Mouse (Mus musculus) CH12.LX (cell line): ENCODE measurements around the gene Lrrk2. TPM values are rescaled to one million over a fixed set of nuclear protein-coding genes. Genes with fewer than 3 reads are reported as not detected.

Experiments
- DNase-seq: peaks from one replicate; pipeline ENCODE4 v3.0.0-alpha.2; 2013; ENCODE audit errors: extremely low read depth
- H3K27ac ChIP-seq: 2 replicates; pipeline ENCODE4 v1.5.1; 2012; ENCODE audit warnings: low read depth, mild to moderate bottlenecking, control low read depth, moderate library complexity; ENCODE audit not compliant: insufficient read depth
- H3K27me3 ChIP-seq: replicated peaks from 2 replicates; pipeline ENCODE3; 2012; ENCODE audit warnings: inconsistent platforms
- H3K36me3 ChIP-seq, 2 experiments: replicated peaks in 1 of 2; 2 replicates each; pipeline versions ENCODE3 to v1.6.1; 2012; ENCODE audit warnings: inconsistent platforms in 1 of 2, low read length in 1 of 2, mild to moderate bottlenecking in 1 of 2, mixed read lengths in 1 of 2, moderate library complexity in 1 of 2; ENCODE audit not compliant: control insufficient read depth in 1 of 2, insufficient read depth in 1 of 2
- H3K4me1 ChIP-seq, 2 experiments: 2 replicates each; pipeline ENCODE4 v1.6.1; 2012; ENCODE audit warnings: inconsistent platforms in 1 of 2, moderate library complexity in 1 of 2; ENCODE audit not compliant: insufficient read depth in 2 of 2, control insufficient read depth in 1 of 2
- H3K4me2 ChIP-seq: 2 replicates; pipeline ENCODE4 v1.6.1; 2012; ENCODE audit warnings: low read depth, mild to moderate bottlenecking, control low read depth; ENCODE audit not compliant: poor library complexity, insufficient read depth, severe bottlenecking
- H3K4me3 ChIP-seq, 3 experiments: fragments of 150-350 bp in 1 of 3; sonication (generic) in 1 of 3; replicated peaks in 1 of 3; 2 replicates each; pipeline versions ENCODE3 to v1.5.1; 2011 to 2012; ENCODE audit warnings: low read depth in 2 of 3, low read length in 2 of 3, mild to moderate bottlenecking in 2 of 3, moderate library complexity in 2 of 3, control low read depth in 1 of 3, improper control_type of control experiment in 1 of 3, inconsistent platforms in 1 of 3, mixed read lengths in 1 of 3; ENCODE audit not compliant: poor library complexity in 1 of 3
- H3K79me2 ChIP-seq: replicated peaks from 2 replicates; pipeline ENCODE4 v1.6.1; 2012; ENCODE audit warnings: mild to moderate bottlenecking, moderate library complexity; ENCODE audit not compliant: control insufficient read depth, poor library complexity, insufficient read depth, severe bottlenecking; ENCODE audit errors: extremely low read depth
- H3K9ac ChIP-seq: 2 replicates; pipeline ENCODE4 v1.6.1; 2012; ENCODE audit warnings: low read depth, mild to moderate bottlenecking, control low read depth, moderate library complexity; ENCODE audit not compliant: insufficient read depth
- H3K9me3 ChIP-seq: replicated peaks from 2 replicates; pipeline ENCODE3; 2012; ENCODE audit warnings: low read length, inconsistent platforms, mixed read lengths
- BHLHE40 ChIP-seq: IDR thresholded peaks from 2 replicates; pipeline ENCODE4 v1.6.1; 2011; ENCODE audit warnings: mild to moderate bottlenecking, low read depth, low read length, improper control_type of control experiment
- CTCF ChIP-seq, 2 experiments: IDR thresholded peaks in 1 of 2; conservative IDR thresholded peaks in 1 of 2; 2 replicates each; pipeline ENCODE4 v1.5.1; 2011 to 2012; ENCODE audit warnings: low read depth in 2 of 2, low read length in 2 of 2, improper control_type of control experiment in 1 of 2, inconsistent platforms in 1 of 2, mild to moderate bottlenecking in 1 of 2, moderate library complexity in 1 of 2
- ELF1 ChIP-seq: IDR thresholded peaks from 2 replicates; pipeline ENCODE4 v1.6.1; 2014; ENCODE audit warnings: low read depth, mild to moderate bottlenecking, inconsistent platforms, low read length, improper control_type of control experiment
- EP300 ChIP-seq: IDR thresholded peaks from 2 replicates; pipeline ENCODE4 v1.6.1; 2011; ENCODE audit warnings: low read length, improper control_type of control experiment
- ETS1 ChIP-seq: conservative IDR thresholded peaks from 2 replicates; pipeline ENCODE4 v1.6.1; 2012; ENCODE audit warnings: low read depth, mild to moderate bottlenecking, inconsistent platforms, low read length, improper control_type of control experiment, moderate library complexity
- GABPA ChIP-seq: IDR thresholded peaks from 2 replicates; pipeline ENCODE4 v1.6.1; 2012; ENCODE audit warnings: low read depth, low read length, improper control_type of control experiment, inconsistent platforms; ENCODE audit not compliant: insufficient replicate concordance
- HCFC1 ChIP-seq: IDR thresholded peaks from 2 replicates; pipeline ENCODE4 v1.6.1; 2012; ENCODE audit warnings: low read depth, mild to moderate bottlenecking, inconsistent platforms, low read length, improper control_type of control experiment
- JUND ChIP-seq: conservative IDR thresholded peaks from 2 replicates; pipeline ENCODE4 v1.6.1; 2011; ENCODE audit warnings: low read depth, low read length, improper control_type of control experiment
- KAT2A ChIP-seq: IDR thresholded peaks from 2 replicates; pipeline ENCODE4 v1.6.1; 2012; ENCODE audit warnings: low read length, improper control_type of control experiment, inconsistent platforms; ENCODE audit not compliant: insufficient replicate concordance
- MAZ ChIP-seq: IDR thresholded peaks from 2 replicates; pipeline ENCODE4 v1.6.1; 2012; ENCODE audit warnings: low read depth, mild to moderate bottlenecking, inconsistent platforms, low read length, improper control_type of control experiment, moderate library complexity
- MXI1 ChIP-seq: IDR thresholded peaks from 2 replicates; pipeline ENCODE4 v1.6.1; 2011; ENCODE audit warnings: mild to moderate bottlenecking, low read depth, low read length, improper control_type of control experiment
- NELFE ChIP-seq: IDR thresholded peaks from 2 replicates; pipeline ENCODE4 v1.6.1; 2011; ENCODE audit warnings: low read depth, low read length, improper control_type of control experiment
- NRF1 ChIP-seq: IDR thresholded peaks from 2 replicates; pipeline ENCODE4 v1.6.1; 2014; ENCODE audit warnings: low read depth, mild to moderate bottlenecking, inconsistent platforms, low read length, improper control_type of control experiment, moderate library complexity
- PAX5 ChIP-seq: IDR thresholded peaks from 2 replicates; pipeline ENCODE4 v1.6.1; 2012; ENCODE audit warnings: low read length, inconsistent platforms, mixed read lengths
- POLR2AphosphoS2 ChIP-seq: IDR thresholded peaks from 2 replicates; pipeline ENCODE4 v1.6.1; 2011; ENCODE audit warnings: low read depth, low read length, improper control_type of control experiment
- RAD21 ChIP-seq: IDR thresholded peaks from 2 replicates; pipeline ENCODE4 v1.6.1; 2011; ENCODE audit warnings: low read depth, mild to moderate bottlenecking, low read length, improper control_type of control experiment, moderate library complexity
- UBTF ChIP-seq: IDR thresholded peaks from 2 replicates; pipeline ENCODE4 v1.6.1; 2012; ENCODE audit warnings: low read depth, mild to moderate bottlenecking, inconsistent platforms, low read length, improper control_type of control experiment, moderate library complexity
- USF1 ChIP-seq: IDR thresholded peaks from 2 replicates; pipeline ENCODE4 v1.6.1; 2014; ENCODE audit warnings: low read depth, mild to moderate bottlenecking, inconsistent platforms, low read length, improper control_type of control experiment
- USF2 ChIP-seq: conservative IDR thresholded peaks from 2 replicates; pipeline ENCODE4 v1.6.1; 2011; ENCODE audit warnings: low read depth, low read length, improper control_type of control experiment
- ZC3H11A ChIP-seq: IDR thresholded peaks from 2 replicates; pipeline ENCODE4 v1.6.1; 2012; ENCODE audit warnings: low read depth, mild to moderate bottlenecking, inconsistent platforms, low read length, improper control_type of control experiment
- ZKSCAN1 ChIP-seq: IDR thresholded peaks from 2 replicates; pipeline ENCODE4 v1.6.1; 2012; ENCODE audit warnings: low read depth, inconsistent platforms, low read length, improper control_type of control experiment, borderline replicate concordance
- ZMIZ1 ChIP-seq: IDR thresholded peaks from 2 replicates; pipeline ENCODE4 v1.6.1; 2012; ENCODE audit warnings: low read depth, mild to moderate bottlenecking, inconsistent platforms, low read length, improper control_type of control experiment
- ZNF384 ChIP-seq: IDR thresholded peaks from 2 replicates; pipeline ENCODE4 v1.6.1; 2012; ENCODE audit warnings: low read depth, low read length, improper control_type of control experiment, inconsistent platforms
- dilution Hi-C: fragments of 300-500 bp; cut with MboI; formaldehyde crosslinking; loops from 2 replicates; pipeline ENCODE4 v1.14.3; 2020; ENCODE audit warnings: low sequenced_read_pairs; ENCODE audit not compliant: extremely low pct_unique_long_range_greater_than_20kb, extremely low pct_ligation_motif_present
- in situ Hi-C: fragments of 300-500 bp; cut with MboI; formaldehyde crosslinking; loops from 3 replicates; pipeline ENCODE4 v1.14.3; 2019; ENCODE audit warnings: low sequenced_read_pairs, low pct_ligation_motif_present, low pct_unique_long_range_greater_than_20kb, mixed read lengths
- polyA plus RNA-seq: library from polyadenylated mRNA; unstranded; fragments of >175 nt; gene quantifications from 2 replicates; pipeline ENCODE4 v1.2.1, GENCODE M21; 2012; ENCODE audit warnings: low read depth; ENCODE audit not compliant: insufficient read length
- total RNA-seq, 2 experiments: library from RNA; depleted of rRNA; stranded (reverse); fragments of 300-350 nt in 1 of 2; fragments of >200 nt in 1 of 2; gene quantifications; 2 replicates each; pipeline ENCODE4 v1.2.3; 2012 to 2014

The Lrrk2 gene
- total and polyA plus RNA-seq, 3 experiments, result not detected

GRCm38 (mm10) chr15:91704091-91704490, 31.1 kb downstream of the Lrrk2 start:
- Histone ChIP-seq H3K4me1 (no peaks in the 10 kb centered on the region), H3K9ac (no peak overlapping the region), H3K79me2 (no peaks in the 10 kb centered on the region), H3K9me3 (peaks cover 58% of the 10 kb centered on the region), H3K27me3 (no peaks in the 10 kb centered on the region), H3K4me3 (no peak overlapping the region), H3K4me2 (no peak overlapping the region), H3K27ac (no peak overlapping the region), H3K36me3 (no peaks in the 10 kb centered on the region)
- TF ChIP-seq ELF1 (no peak), USF1 (no peak), ZKSCAN1 (no peak), ETS1 (no peak), RAD21 (no peak), USF2 (no peak), POLR2AphosphoS2 (no peak), NELFE (no peak), GABPA (no peak), MAZ (no peak), NRF1 (no peak), ZMIZ1 (no peak), JUND (no peak), HCFC1 (no peak)
- dilution Hi-C loops, result no loop called here
- no peak for DNase-seq
- in situ Hi-C loops, result no loop called here

GRCm38 (mm10) chr15:91709207-91710130, 36.5 kb downstream of the Lrrk2 start:
- no peak for DNase-seq
- Histone ChIP-seq H3K79me2 (no peaks in the 10 kb centered on the region), H3K9ac (no peak overlapping the region), H3K27ac (no peak overlapping the region), H3K4me2 (no peak overlapping the region), H3K9me3 (peaks cover 43% of the 10 kb centered on the region), H3K4me3 (no peak overlapping the region), H3K36me3 (no peaks in the 10 kb centered on the region), H3K27me3 (no peaks in the 10 kb centered on the region), H3K4me1 (no peaks in the 10 kb centered on the region)
- no peak for TF ChIP-seq ETS1
- TF ChIP-seq ZMIZ1, result no peak
- TF ChIP-seq UBTF, result no peak
- TF ChIP-seq PAX5, result no peak
- no peak for TF ChIP-seq ZC3H11A
- TF ChIP-seq MXI1, result no peak
- no peak for TF ChIP-seq ZNF384
- TF ChIP-seq BHLHE40, result no peak
- no peak for TF ChIP-seq EP300
- TF ChIP-seq ZKSCAN1, result no peak
- TF ChIP-seq ELF1, result no peak
- TF ChIP-seq KAT2A, result no peak
- no peak for TF ChIP-seq CTCF (conservative IDR thresholded peaks at IDR 0.05 in 1 of 2, IDR thresholded peaks at IDR 0.05 in 1 of 2; ENCODE audit: low read depth in 2 of 2, low read length in 2 of 2)
- in situ Hi-C loops (no loop called here), dilution Hi-C loops (no loop called here)
